Mouse (Mus musculus): Measurements from ENCODE around the gene Bsn.

Bsn gene

DNA sequence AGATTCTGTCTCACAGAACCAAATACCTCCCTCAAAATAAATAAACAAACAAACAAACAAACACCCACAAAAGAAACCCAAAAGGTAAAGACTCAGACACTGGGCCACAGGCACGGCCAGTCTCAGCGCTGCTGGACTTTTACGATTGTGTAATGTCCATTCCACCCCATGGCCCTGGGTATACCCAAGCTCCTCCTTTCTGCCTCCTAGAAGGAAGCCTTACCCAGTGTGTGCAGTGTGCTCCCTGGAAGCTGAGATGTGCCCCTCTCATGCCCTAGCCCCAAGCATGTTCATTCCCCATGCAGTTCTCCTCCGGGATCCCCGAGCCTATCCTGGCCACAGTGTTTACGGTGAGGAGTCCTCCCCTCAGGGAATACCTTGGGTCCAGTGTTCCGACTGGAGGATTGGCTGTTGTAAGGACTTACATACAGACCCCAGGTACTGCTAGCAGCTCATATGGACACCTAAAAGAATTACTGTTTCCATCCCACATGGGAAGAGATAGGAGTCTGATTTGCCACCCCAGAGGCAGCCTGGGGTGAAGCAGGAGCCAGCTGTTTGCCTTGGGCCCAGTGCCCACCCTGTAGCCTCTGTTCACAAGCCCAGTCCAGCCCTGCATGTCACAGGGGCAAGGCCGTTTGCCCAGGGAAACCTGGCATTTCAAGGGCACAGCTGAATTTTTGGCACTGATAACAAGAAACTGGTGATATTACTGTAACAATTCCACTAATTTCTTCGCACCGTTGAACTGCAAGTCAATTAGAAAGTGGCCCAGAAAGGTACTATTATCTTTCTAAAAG lies 68.8 kb downstream of the Bsn start:
- no peak for DNase-seq

DNA sequence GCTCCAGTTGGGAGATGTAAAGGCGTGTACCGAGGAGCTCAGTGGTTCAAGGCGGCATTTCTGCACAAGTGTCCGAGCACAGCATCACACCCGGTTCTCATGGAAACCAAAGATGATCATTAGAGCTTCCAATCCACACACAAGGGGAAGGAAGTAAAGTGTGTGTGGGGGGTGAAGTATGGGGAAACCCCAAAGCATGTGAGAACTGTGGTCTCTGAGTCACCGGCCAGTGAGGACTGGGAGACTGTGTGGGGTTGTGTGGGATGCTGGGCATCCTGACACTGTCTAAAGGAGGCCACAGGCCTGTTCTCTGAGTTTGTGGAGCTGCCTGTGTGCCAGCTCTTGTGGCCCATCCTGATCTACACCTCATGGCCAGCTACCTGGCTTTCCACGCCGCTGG lies 69.5 kb downstream of the Bsn start:
- DNase-seq, result no peak

DNA sequence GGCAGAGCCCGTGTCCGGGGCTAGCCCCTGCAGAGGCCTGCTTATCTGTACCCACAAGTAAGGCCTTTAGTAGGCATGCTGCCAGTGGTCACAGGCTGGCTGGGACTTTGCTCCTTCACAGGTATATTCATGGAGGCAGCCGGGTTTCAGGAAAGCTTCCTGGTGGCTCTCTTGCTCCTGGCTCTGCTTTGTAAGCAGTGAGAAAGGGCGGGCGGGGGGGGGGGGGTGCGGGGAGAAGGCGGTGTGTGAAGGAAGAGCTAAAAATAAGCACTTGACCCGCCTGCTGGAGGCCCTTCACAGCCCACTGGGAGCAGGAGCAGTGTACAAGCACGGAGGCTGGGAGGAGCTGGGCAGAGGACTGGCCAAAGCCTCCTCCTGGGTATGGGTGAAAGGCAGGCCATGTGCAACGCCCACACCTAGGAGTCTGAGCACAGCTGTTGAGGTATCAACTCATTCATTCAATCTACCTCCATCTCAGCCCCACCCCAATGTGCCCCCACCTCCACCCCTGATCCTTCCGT lies 70.2 kb downstream of the Bsn start:
- DNase-seq, result no peak

DNA sequence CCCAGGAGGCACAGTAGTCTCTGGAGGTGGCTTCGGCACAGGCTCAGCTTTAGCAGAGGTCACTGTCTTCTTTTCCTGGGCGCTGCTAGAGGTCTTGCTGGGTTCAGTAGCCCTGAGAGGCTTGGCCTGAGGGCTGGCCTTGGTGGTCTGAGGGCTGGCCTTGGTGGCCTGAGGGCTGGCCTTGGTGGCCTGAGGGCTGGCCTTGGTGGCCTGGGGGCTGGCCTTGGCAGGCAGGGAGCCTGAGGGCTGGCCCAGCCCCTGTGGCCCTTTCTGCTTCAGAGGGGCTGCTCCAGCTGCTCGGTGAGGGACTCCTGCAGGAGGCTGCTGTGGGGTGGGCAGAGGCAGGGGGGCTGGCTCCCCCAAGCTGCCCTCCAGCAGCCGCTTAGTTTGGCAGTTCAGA lies 73.0 kb downstream of the Bsn start:
- DNase-seq, result no peak

DNA sequence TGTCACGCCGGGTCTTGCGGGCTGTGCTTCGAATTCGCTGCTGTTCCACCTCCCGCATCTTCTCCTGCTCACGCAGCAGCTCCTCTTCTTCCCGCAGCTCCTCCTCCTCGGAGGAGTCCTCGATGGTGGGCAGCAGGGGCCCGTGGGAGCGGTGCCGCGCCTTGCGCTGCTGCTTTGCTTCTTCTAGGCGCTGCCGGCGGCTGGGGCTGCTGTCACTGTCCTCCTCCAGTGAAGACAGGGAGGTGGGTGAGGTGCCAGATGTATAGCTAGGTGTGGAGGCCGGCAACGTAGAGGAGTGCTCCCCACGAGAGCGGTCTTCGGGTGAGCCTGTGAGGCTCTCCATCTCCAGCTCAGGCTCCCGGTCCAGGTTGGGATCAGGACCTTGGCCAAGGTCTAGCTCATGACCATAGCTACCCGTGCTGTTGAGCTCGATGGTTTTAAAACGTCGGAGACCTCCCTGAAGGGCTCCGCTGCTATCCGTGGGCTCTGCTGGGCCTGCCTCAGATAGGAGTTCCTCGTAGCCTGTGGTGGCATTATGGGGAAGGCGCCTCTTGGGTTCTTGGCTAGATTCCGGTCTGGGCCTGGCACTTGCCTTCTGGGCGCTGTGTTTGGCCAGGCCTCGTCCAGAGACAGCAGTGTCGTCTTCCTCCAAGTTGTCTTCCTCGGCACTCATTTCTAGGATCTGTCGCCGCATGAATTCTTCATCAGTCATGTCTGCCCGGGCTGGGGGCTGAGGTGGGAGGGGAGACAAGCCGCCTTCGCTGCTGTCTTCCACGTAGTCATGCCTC lies 74.7 kb downstream of the Bsn start:
- DNase-seq, result no peak

DNA sequence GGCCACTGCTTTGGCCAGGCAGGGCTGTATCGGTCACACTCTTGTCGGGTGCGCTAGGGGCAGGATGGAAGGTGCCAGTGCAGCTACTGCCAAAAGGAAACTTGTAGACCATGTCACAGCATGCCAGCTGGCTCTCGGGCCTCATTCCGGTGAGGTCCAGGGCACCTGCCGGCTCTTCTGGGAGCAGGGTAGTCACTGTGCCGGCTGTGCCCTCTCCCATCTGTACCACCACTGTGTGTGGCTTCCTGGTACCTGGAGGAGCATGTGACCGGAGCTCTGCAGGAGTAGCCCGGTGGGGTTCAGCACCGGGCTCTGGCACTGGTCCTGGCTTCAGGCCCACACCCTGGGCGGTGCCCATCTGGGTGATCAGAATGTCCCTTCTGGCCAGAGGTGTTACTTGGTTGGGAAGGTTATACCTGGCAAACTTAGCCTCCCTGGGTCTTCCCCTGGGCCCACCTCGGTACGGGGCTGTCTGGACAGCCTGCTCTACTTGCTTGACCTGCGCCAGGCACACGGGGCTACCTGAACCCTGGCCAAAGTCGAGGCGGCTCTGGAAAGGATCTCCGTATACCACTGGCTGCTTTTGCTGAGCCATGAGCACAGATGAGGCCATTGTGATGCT lies 77.4 kb downstream of the Bsn start:
- DNase-seq, result peak; percentile 86

DNA sequence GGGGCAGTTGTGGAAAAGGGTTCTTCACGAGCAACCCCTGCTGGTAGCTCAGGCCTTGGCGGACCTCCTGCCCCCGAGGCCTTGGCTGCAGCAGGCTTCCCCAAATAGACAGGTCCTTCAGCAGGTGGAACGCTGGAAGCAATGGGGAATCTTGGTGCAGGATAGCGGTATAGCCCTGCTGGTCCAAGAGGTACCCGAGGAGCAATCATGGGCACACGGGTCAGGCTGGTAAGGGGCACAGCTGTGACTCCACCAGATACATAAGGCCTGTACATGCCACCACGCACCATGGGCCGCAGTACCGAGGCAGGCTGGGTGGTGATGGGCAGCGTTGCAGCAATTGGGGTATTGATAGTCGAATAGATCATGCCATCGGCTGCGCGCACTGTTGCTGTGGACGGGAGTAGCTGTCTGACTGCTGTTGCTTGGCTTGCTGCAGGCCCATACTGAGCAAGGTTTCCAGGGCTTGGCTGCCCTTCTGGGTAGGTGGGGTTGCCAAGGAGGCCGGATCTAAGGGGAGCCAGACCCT lies 78.5 kb downstream of the Bsn start:
- peak; percentile 54 for DNase-seq

DNA sequence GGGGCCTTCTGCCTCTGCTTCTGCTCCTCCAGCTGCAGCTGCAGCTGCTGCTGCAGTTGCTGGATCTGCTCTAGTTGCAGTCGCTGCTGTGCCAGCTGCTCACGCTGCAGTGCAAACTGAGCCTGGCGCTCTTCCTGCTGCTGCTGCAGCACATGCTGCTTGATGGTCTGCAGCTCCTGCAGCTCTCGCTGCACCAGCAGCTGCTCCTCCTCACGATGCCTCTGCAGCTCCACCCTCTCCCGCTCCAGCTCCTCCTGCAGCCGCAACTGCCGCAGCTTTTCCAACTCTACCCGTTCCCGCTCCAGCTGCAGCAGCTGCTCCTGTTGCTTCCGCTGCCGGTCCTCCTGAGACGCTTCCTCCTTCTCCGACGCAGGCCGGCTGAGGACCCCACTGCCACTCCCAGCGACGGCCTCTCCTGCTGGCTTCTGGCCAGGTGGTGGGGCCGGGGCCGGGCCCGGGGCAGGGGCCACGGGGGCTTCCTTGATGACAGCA lies 79.0 kb downstream of the Bsn start:
- no peak for DNase-seq

DNA sequence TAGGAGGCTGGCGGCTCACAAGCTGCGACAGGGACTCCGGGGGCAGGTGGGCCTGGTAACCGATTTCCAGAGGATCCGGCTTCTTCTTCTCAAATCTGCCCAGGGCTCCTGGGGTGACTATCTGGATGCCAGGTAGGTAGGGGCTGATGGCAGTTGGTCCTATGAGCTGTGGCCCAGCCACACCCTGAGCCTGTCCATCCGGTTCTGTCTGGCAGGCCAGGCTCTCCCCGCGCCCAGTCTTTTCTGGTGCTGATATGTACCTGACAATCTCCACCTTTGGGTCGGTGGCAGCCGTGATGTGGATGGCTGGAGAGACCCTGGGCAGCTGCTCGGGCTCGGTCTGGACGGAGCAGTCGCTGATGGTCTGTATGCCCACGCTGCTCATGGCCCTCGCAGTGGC lies 80.0 kb downstream of the Bsn start:
- no peak for DNase-seq

DNA sequence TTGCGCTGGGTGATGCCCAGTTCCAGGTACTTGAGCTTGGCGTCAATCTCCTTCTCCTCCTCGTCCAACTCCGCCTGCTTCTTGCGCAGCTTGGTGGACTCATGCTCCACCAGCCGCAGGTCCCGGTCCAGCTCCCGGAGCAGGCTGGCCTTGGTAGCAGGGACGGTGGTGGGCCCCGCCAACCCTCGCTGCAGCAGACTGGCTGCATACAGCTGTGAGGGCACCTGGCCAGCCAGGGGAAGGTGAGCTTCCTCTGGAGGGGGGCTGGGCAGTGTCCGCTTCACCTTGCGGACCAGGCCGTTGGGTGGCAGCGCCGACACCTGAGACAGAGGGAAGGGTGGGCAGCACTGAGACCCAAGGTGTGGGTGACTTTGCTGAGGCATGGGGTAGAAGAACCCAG lies 82.3 kb downstream of the Bsn start:
- DNase-seq, result no peak

DNA sequence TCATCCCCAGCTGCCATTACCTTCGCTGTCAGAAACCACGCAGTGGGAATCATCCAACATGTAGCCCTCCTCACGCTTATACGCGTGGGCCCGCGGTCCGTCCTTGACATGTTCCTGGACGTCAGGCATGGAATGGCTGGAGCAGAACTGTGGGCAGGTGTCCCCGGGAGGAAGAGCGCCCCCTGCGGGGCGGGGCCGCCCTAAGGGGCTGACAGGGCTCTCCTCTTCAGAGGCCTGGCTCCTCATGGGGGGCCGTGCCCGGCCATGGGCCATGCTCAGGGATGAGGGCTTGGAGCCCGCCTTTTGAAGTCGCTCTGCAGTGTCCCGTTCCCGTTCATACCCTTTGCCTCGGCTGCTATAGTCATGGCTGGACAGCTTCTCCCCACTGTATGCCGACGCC lies 84.1 kb downstream of the Bsn start:
- DNase-seq, result no peak

DNA sequence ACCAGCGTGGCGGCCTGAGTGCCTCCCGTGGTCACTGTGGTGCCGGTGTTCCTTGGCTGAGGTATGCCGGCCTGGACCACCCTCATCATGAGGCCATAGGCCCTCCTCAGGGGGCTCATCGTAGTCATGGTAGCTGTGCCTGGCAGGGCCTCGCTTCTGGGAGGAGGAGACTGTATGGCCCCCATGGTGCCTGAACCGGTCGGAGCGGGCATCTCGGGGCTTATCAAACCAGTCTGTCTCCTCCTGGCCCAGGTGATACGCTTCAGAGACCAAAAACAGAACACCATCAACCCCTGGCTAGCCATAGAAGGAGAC lies 84.7 kb downstream of the Bsn start:
- no peak for DNase-seq

DNA sequence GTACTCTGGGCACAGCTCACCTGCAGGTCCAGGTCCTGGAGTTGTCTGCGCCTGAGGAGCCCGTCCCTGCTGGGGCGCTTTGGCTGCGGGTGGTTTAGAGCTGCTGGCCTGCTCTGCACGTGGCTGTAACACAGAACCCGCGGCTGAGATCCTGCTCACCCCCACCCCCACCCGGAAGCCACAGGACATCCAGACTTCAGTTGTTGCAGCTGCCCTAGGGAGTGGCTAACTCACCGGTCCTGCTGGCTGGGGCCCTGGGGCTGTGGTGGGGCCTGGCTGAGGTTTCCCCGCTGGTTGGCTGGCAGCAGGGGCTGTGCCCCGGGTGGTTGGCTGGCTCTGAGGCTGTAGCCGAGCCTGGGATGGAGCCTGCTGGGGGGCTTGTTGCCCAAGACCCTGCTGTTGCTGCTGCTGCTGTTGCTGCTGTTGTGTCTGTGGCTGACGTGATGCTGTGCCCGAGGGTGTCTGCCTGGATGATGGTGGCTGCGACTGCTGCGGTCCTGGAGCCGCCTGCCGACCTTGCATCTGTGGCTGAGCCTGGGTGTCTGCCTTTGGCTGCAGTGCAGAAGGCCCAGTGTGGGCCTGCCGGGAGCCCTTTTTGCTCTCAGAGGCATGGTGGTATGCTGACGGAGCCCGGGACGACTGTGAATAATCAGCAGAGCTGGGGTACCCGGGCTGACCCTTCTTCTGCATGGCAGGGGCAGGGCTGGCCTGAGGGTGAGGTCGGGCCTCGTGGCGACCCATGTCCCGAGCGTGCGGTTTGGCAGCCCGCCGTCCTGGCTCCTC lies 85.2 kb downstream of the Bsn start:
- no peak for DNase-seq

DNA sequence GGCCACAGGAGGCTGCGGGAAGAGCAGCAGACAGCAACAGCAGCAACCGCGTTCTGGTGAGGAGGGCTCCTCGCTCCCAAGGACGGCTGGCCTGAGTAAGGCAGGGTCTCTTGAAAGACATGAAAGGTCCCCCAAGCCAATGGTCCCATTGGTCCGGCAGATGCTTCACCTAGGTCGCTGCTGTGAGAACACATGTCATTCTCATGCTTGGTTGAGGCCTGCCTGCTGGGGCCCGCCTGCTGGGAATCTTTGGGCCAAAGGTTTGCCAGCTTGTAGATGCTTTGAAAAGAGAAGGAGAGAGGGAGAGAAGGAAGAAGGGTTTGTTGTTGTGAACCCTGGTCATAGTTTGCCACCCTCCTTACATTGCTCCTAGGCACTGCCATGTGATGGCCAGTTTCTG lies 90.6 kb downstream of the Bsn start:
- DNase-seq, result peak; percentile 76

DNA sequence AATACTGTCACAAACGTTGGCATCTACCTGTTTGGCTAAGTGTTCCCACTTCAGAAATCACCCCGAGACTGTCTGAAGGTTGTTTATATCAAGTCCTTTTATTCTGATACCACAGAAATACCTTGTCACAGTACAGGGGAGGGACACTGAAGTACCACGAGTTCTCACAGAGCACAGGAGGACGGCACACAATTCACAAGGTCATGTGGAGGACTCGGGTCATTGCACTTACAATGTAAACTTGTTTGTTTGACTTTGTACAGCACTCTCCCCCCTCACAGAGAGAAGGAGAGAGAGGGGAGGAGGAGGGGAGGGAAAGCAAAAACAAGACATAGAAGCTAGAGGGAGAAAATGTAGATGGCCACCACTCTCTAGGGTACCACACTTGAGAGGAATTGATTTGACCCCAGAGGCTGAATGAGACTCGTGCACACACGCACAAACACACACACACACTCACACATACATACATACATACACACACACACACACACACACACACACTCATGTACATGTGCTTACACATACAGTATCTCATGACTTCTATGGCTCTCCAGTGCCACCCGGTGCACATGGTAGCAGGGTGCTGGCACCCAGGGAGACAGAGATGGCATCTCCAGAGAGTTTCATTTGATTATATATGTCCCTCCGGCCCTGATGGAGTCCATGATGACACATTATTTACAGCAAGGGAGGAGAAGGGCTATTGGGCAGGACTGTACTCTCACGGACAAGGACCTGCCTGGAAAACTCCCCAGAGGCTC lies 94.1 kb downstream of the Bsn start:
- DNase-seq, result no peak

DNA sequence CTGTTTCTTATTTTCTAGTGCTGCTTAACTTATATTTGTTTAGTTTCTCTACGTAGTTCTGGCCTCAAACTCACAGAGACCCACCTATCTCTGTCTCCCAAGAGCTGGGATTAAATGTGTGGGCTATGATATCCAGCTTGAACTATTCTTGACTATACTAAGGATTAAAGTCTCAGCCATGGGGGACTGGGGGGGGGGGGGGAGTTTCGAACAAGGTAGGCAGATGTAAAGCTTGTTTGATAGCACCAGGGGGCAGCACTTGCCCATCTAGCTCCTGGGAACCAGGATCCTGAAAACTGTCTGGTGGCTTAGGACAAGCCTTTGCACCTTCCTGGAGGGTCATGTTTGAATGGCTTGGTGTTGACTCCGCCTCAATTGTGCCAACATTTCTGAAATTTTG lies 94.7 kb downstream of the Bsn start:
- peak; percentile 85 for DNase-seq

DNA sequence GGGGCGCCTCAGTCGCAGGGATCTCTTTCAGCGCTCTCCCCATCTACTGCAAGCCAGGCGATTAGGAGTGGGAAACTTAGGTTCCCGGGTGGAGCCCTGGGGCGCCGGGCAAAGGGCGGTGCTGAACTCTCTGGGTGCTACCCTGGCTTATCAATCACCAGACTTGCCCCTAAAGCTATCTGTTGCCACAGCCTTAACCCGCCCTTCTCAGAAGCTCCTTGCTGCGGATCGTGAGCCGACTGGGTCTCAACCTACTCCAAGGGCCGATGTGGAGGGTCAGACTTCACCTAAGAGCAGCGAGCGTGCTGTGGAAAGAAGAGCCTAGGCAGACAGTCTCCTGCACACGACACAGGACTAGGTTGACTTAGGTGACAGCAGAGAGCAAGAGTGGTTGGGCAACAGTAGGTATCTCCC lies 95.2 kb downstream of the Bsn start:
- DNase-seq, result no peak

DNA sequence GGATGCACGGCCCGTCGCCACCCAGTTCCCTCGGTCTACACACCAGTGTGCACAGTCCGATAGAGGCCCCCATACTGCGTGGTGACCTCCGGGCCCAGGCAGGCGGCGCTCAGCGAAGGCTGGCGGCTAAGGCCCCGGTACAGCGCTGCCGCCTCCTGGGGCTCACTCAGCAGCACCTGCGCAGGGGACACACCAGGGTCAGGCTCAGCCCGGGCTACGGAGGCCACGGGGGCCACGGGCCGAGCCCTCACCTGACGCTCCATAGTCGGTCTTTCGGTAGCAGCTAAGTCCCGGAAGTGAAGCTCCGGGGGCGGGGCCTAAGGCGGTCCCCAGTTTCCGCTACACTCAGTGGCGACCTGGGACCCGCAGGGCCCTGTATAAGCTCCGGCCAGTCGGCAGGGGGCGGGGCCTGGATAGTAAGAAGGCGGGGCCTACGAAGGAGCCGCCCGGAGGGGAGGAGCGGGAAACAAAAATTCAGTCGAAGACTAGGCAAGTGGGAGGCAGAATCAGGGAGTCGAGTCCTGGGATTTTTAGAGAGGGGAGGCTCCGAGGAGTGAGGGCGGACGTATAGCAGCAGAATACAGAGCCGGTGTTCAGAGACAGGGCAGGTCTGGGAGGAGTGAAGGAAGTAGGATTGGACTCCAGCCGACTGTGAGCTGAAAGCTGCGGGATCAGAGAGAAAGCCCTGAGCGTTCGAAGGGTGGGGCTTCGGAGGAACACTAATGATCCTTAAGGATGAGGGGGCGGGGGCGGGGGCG lies 95.8 kb downstream of the Bsn start, which contains the start of gene Apeh:
Gene Apeh (minus strand): TSS at position 423 of the 758 bp plus-strand sequence.
- peak; percentile 94 for DNase-seq

DNA sequence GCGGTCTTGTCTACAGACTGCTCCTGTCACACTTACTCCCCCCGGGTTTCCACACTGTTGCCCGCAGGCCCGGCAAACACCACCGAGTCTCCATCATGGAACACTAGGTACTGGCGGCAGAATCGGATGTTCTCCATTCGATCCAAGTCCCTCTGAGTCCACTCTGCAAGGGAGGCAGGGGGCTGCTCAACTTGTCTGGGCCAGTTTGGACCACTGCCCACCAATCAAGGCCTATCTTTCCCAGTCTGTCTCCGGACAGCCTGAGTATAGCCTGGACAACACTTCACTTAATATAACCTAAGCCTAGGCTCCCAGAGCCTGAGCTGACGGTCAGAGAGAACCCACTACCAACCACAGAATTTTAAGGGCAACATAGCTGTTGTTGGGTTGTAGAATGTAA lies 96.6 kb downstream of the Bsn start:
- DNase-seq, result no peak

DNA sequence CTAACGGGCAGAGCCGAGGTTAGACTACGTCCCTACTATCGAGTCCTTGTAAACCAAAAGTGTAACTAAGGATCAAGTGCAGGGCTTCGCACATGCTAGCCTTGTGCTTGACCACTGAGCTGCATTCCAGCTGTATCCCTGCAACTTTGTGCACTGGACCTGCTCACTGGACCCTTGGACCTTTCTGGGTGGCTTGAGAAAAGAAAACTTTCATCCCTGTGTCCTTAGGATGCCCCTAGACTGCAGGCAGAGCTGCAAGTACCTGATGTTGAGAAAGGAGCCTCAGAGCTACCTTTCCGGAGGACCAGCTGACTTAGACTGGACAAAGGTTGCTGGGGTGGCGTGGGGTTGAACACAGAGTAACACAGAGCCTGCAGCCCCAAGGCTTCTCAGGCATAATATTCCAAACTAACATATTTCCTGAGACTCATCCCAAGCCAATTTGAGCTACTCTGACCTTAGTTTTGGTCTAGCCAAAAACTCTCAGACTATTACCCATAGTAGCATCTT lies 99.5 kb downstream of the Bsn start:
- DNase-seq, result no peak

DNA sequence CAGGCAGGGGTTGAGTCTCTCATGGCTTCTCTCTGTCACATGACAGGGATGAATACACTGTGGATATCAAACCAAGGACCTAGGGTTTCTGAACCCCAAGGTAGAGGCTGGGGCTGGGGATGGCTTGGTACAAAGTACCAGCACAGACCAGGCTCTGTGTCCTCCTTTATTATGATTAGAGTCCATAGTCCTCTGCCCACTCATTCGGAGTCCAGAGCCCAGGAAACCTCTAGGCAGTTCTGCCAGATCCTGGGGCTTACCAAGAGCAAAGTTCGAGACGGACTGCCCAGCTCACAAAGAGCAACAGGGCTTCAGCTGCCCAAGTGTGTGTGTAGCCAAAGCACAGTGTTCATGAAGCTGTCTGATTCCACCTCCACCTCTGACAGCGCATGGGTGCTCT lies 104.9 kb downstream of the Bsn start:
- no peak for DNase-seq
